Mouse (Mus musculus): ENCODE results near the gene Tmem189. TPM values are rescaled to one million over a fixed set of nuclear protein-coding genes. Genes with fewer than 3 reads are reported as not detected.

The Tmem189 gene
- 47.7 and 53.8 TPM in 2 replicates for polyA plus RNA-seq (2016; fragmentation: Nextera tagmentation; extraction: Ambion mirVana)

DNA sequence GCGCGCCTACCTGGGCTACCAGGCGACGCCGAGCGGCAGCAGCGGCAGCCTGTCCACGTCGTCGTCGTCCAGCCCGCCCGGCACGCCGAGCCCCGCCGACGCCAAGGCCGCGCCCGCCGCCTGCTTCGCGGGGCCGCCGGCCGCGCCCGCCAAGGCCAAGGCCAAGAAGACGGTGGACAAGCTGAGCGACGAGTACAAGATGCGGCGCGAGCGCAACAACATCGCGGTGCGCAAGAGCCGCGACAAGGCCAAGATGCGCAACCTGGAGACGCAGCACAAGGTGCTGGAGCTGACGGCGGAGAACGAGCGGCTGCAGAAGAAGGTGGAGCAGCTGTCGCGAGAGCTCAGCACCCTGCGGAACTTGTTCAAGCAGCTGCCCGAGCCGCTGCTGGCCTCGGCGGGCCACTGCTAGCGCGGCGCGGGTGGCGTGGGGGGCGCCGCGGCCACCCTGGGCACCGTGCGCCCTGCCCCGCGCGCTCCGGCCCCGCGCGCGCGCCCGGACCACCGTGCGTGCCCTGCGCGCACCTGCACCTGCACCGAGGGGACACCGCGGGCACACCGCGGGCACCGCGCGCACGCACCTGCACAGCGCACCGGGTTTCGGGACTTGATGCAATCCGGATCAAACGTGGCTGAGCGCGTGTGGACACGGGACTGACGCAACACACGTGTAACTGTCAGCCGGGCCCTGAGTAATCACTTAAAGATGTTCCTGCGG, at the start of gene Tmem189:
Tmem189 (minus strand) TSS at position 322 of the 718 bp plus-strand sequence.
- DNase-seq (ENCODE audit: low spot score), result peak; percentile 88
- H3K36me3 ChIP-seq, result no peaks in the 10 kb centered on the region; the same call in 1 of the 2 replicates
- H3K27ac ChIP-seq, result peak within 1 kb of the TSS; percentile 94
- H3K9me3 ChIP-seq, result no peaks in the 10 kb centered on the region
- H3K27me3 ChIP-seq (ENCODE audit: insufficient read depth, poor library complexity, severe bottlenecking), result peaks cover 60% of the 10 kb centered on the region
- peak within 1 kb of the TSS; percentile 84 for H3K4me3 ChIP-seq
- peaks cover 61% of the 10 kb centered on the region for H3K4me1 ChIP-seq
- WGBS, result 1% methylated on average over 96 of the region's 99 CpGs

- Histone ChIP-seq H3K9me3 (no peaks in the 10 kb centered on the region), H3K27me3 (ENCODE audit: insufficient read depth, poor library complexity, severe bottlenecking) (0 out of 2 replicates have a peak, but pooled peaks cover 2% of the 10 kb centered on the region), H3K27ac (no peak overlapping the region; the same call in 1 of the 2 replicates), H3K4me1 (peaks cover 40% of the 10 kb centered on the region), H3K4me3 (no peak overlapping the region), H3K36me3 (no peaks in the 10 kb centered on the region)
- 49% methylated on average over 6 of the region's 6 CpGs for WGBS
- no peak for DNase-seq (ENCODE audit: low spot score)
Observed at GRCm38 (mm10) chr2:167739030-167739429, 49.4 kb upstream of the Tmem189 start.

- WGBS, result 62% methylated on average over 10 of the region's 10 CpGs
- H3K27me3 ChIP-seq (ENCODE audit: insufficient read depth, poor library complexity, severe bottlenecking), result peaks cover 33% of the 10 kb centered on the region
- H3K36me3 ChIP-seq, result no peaks in the 10 kb centered on the region
- peaks cover 26% of the 10 kb centered on the region for H3K4me1 ChIP-seq
- DNase-seq (ENCODE audit: low spot score), result no peak
- H3K4me3 ChIP-seq, result no peak overlapping the region
- no peak overlapping the region for H3K27ac ChIP-seq
- H3K9me3 ChIP-seq, result no peaks in the 10 kb centered on the region
Observed at GRCm38 (mm10) chr2:167734861-167735260, 45.2 kb upstream of the Tmem189 start.

DNA sequence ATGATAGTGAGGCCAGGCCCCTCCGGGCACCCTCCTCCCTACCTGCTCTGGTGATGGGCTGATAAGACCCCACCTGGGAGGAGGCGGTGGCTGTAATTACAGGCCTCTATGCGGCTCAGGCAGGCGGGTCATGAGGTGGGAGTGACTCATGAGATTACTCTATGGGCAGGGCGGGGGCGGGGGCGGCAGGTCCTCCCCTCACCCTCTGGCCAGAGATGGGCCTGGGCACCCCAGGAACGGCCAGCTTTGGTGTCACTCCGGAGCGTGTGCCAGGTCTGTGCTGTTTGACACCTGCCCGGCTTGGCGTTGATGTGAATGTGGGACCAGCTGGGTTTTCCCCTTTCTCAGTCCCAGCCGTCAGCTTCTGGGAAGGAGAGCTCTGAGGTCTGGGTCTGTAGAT, 41.5 kb upstream of the Tmem189 start:
- H3K4me1 ChIP-seq, result peaks cover 13% of the 10 kb centered on the region; the same call in 1 of the 2 replicates
- peaks cover 58% of the 10 kb centered on the region for H3K27me3 ChIP-seq (ENCODE audit: insufficient read depth, poor library complexity, severe bottlenecking)
- H3K36me3 ChIP-seq, result no peaks in the 10 kb centered on the region
- H3K27ac ChIP-seq, result no peak overlapping the region
- no peak for DNase-seq (ENCODE audit: low spot score)
- no peaks in the 10 kb centered on the region for H3K9me3 ChIP-seq
- no peak overlapping the region for H3K4me3 ChIP-seq
- WGBS, result 60% methylated on average over 13 of the region's 13 CpGs

GRCm38 (mm10) chr2:167730036-167730435, 40.4 kb upstream of the Tmem189 start:
- no peak for DNase-seq (ENCODE audit: low spot score)
- H3K27me3 ChIP-seq (ENCODE audit: insufficient read depth, poor library complexity, severe bottlenecking), result peaks cover 66% of the 10 kb centered on the region
- no peak overlapping the region for H3K27ac ChIP-seq
- no peaks in the 10 kb centered on the region for H3K9me3 ChIP-seq
- H3K4me1 ChIP-seq, result peaks cover 13% of the 10 kb centered on the region; the same call in 1 of the 2 replicates
- no peak overlapping the region for H3K4me3 ChIP-seq
- 76% methylated on average over 7 of the region's 7 CpGs for WGBS
- H3K36me3 ChIP-seq, result no peaks in the 10 kb centered on the region

DNA sequence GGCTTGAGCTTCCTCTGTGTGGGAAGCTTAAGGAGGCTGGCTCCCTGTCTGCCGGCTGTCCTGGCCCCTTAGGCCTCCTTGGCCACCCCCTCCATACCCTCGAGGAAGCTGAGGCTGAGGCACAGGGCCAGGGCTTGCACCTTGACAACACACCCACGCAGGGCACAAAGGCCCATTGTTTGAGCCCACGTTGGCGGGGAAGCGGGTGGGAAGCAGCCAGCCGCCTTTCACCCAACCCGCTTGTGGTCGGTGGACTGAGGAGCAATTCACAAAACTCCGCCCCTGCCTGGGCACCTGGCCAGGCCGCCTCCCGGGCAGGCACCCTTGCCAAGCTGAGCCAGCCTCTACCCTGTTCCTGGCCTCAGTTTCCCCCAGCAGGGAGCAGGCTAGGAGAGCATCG, 37.5 kb upstream of the Tmem189 start:
- no peaks in the 10 kb centered on the region for H3K9me3 ChIP-seq
- DNase-seq (ENCODE audit: low spot score), result no peak
- H3K36me3 ChIP-seq, result no peaks in the 10 kb centered on the region
- no peak overlapping the region for H3K27ac ChIP-seq
- WGBS, result 65% methylated on average over 13 of the region's 13 CpGs
- peaks cover 4% of the 10 kb centered on the region; the same call in 1 of the 2 replicates for H3K4me1 ChIP-seq
- H3K4me3 ChIP-seq, result no peak overlapping the region
- H3K27me3 ChIP-seq (ENCODE audit: insufficient read depth, poor library complexity, severe bottlenecking), result peaks cover 74% of the 10 kb centered on the region

GRCm38 (mm10) chr2:167725879-167726278, 36.3 kb upstream of the Tmem189 start:
- Histone ChIP-seq H3K27ac (no peak overlapping the region), H3K36me3 (no peaks in the 10 kb centered on the region), H3K4me1 (peaks cover 7% of the 10 kb centered on the region), H3K9me3 (no peaks in the 10 kb centered on the region), H3K4me3 (no peak overlapping the region), H3K27me3 (ENCODE audit: insufficient read depth, poor library complexity, severe bottlenecking) (peaks cover 71% of the 10 kb centered on the region)
- 89% methylated on average over 10 of the region's 10 CpGs for WGBS
- no peak for DNase-seq (ENCODE audit: low spot score)

GRCm38 (mm10) chr2:167723589-167724206, 34.1 kb upstream of the Tmem189 start:
- no peak for DNase-seq (ENCODE audit: low spot score)
- Histone ChIP-seq H3K27ac (0 out of 2 replicates have a peak overlapping the region, but pooled peaks have one; percentile 32), H3K9me3 (no peaks in the 10 kb centered on the region), H3K4me3 (no peak overlapping the region), H3K27me3 (ENCODE audit: insufficient read depth, poor library complexity, severe bottlenecking) (peaks cover 67% of the 10 kb centered on the region), H3K36me3 (no peaks in the 10 kb centered on the region), H3K4me1 (peaks cover 6% of the 10 kb centered on the region; the same call in 1 of the 2 replicates)
- 81% methylated on average over 11 of the region's 11 CpGs for WGBS

GRCm38 (mm10) chr2:167722538-167722937, 32.9 kb upstream of the Tmem189 start:
- Histone ChIP-seq H3K9me3 (no peaks in the 10 kb centered on the region), H3K27ac (no peak overlapping the region), H3K36me3 (no peaks in the 10 kb centered on the region), H3K27me3 (ENCODE audit: insufficient read depth, poor library complexity, severe bottlenecking) (peaks cover 56% of the 10 kb centered on the region), H3K4me3 (no peak overlapping the region), H3K4me1 (peaks cover 6% of the 10 kb centered on the region; the same call in 1 of the 2 replicates)
- no peak for DNase-seq (ENCODE audit: low spot score)
- 67% methylated on average over 6 of the region's 6 CpGs for WGBS

DNA sequence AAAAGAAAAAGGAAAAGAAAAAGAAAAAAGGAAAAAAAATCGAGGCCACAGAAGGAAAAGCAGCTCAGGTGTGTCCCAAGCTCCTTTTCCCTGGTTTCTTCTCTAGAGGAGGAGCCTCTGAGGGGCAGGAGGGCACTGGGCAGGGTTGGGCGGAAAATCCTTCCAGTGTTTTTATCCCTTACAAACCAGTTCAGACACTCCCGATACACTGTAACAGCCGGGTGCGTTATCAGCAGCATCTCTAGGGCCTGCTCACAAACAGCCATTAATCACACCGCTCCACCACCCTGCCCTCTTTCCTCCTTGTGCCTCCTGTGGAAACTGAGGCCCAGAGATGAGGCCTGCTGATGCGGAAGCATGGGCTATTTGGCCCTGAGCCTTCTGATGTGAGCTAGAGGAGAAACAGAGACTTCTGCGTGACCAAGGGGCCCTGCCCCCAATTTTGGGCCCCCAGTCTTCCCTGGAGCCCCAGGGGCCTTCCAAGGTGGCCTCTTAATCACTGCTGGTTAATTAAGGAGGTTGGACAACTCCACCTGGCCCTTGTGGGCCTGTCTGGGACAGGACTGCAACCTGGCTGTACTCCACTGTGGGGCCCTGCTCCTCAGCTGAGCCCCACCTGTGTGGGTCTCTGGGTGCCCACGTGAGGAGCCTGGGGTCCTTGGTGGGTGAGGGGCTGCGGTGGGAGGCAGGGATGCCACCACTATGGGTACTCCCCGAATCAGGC, 31.7 kb upstream of the Tmem189 start:
- H3K27me3 ChIP-seq (ENCODE audit: insufficient read depth, poor library complexity, severe bottlenecking), result peaks cover 46% of the 10 kb centered on the region
- no peaks in the 10 kb centered on the region for H3K36me3 ChIP-seq
- no peak for DNase-seq (ENCODE audit: low spot score)
- WGBS, result 73% methylated on average over 11 of the region's 11 CpGs
- peaks cover 6% of the 10 kb centered on the region; the same call in 1 of the 2 replicates for H3K4me1 ChIP-seq
- no peak overlapping the region for H3K4me3 ChIP-seq
- H3K27ac ChIP-seq, result 0 out of 2 replicates have a peak overlapping the region, but pooled peaks have one; percentile 26
- H3K9me3 ChIP-seq, result no peaks in the 10 kb centered on the region

DNA sequence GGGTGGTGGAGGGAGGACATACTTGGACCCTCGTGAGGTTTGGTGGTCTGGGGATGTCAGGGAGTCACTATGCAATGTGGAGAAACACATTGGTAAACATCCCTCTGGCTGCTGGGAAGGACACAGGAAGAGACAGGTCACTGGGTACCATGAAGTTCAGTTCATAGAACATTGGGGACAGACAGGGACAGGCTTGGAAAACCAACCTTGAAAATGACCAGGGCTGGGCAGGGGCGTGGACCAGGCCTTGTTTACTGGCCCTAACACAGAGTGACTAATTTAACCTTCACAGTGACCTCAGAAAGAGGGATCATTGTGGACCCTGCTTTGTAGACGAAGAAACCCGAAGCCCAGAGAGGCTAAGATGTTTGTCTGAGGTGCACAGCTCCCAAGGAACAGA, 29.9 kb upstream of the Tmem189 start:
- WGBS, result 73% methylated on average over 4 of the region's 4 CpGs
- no peaks in the 10 kb centered on the region for H3K9me3 ChIP-seq
- peaks cover 11% of the 10 kb centered on the region for H3K4me1 ChIP-seq
- no peak overlapping the region for H3K27ac ChIP-seq
- DNase-seq (ENCODE audit: low spot score), result no peak
- H3K27me3 ChIP-seq (ENCODE audit: insufficient read depth, poor library complexity, severe bottlenecking), result peaks cover 35% of the 10 kb centered on the region
- H3K4me3 ChIP-seq, result no peak overlapping the region
- H3K36me3 ChIP-seq, result no peaks in the 10 kb centered on the region

DNA sequence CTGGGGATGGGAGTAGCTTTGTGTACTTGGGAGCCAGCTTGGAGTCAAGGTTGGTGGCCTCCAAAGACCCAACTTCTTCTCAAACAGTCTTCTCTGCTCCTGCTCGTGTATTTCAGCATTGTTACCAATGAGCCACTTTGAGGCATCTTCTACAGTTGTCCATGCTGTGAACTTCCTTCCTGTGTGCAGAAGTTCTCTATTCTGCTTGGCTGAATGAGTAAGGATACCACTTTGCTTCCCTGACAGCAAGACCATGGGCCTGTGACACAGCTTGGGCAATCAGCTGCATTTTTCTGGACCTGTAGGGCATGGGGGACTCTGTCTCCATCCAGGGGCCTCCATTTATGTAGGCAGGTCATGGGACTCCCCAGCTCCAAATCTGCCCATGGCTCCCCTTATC, 27.6 kb upstream of the Tmem189 start:
- Histone ChIP-seq H3K4me3 (no peak overlapping the region), H3K9me3 (no peaks in the 10 kb centered on the region), H3K27me3 (ENCODE audit: insufficient read depth, poor library complexity, severe bottlenecking) (peaks cover 20% of the 10 kb centered on the region), H3K4me1 (peaks cover 23% of the 10 kb centered on the region), H3K36me3 (no peaks in the 10 kb centered on the region), H3K27ac (no peak overlapping the region)
- DNase-seq (ENCODE audit: low spot score), result no peak
- 68% methylated on average over 1 of the region's 1 CpGs for WGBS
